Mouse (Mus musculus) left cerebral cortex, adult 9 months (tissue): ENCODE data around the gene Ints13.

ENCODE experiments used
- DNase-seq, 2 experiments: peaks; one replicate each; pipeline ENCODE4 v3.0.0; 2022; ENCODE audit warnings: low spot score in 2 of 2

Ints13 gene

DNA sequence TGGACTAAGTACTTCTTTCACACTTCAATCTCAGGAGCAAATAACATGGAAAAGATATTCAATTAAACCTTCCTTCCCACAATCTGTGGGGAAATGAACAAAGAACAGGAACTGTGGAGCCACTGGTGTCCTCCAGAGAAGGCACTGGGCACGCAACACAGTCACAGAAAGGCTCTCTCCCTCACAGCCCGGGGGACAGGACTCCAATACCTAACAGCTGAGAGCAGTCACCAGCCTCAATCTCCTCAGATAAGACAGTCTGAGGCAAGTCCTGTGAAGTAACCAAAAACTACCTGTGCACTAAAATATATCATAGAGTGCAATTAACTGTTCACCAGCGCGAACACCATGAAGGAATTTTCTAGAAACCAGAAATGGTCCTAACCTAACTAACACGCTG lies 76.9 kb downstream of the Ints13 start:
- no peak for DNase-seq

DNA sequence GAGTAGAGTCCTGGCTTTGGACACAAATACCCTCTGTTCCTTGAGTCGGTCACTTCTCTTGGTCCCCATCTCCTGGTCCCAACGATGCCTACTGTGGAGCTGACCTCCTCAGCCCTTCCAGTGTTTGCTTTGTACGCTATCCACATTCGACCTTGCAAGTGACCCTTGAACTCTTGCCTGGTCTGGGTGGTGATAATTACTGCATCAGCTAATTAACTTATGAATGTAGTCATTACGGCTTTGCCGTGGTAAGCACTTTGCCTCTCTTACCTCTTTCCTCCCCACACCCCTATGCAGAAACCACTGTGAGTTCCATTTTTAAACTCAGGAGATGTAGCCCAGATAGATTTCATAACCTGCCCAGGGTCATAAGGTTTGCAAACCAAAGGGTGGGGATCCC lies 77.4 kb downstream of the Ints13 start:
- no peak for DNase-seq
